Mouse (Mus musculus) G1E (cell line): Measurements from ENCODE around the gene Mlip. TPM values are rescaled to one million over a fixed set of nuclear protein-coding genes. Genes with fewer than 3 reads are reported as not detected.

Source experiments
- ATAC-seq: 2 replicates; pipeline ENCODE4 v1.8.0; 2016; ENCODE audit warnings: mild to moderate bottlenecking; ENCODE audit not compliant: insufficient number of reproducible peaks, poor library complexity, low FRiP score, severe bottlenecking; ENCODE audit errors: extremely low read depth
- DNase-seq: peaks from one replicate; pipeline ENCODE4 v3.0.0; 2012; ENCODE audit warnings: low spot score
- H3K27me3 ChIP-seq: 2 replicates; pipeline ENCODE4 v1.6.1; 2012; ENCODE audit warnings: mild to moderate bottlenecking, low read length, inconsistent platforms; ENCODE audit not compliant: insufficient read depth
- H3K36me3 ChIP-seq: replicated peaks from 2 replicates; pipeline ENCODE3; 2012; ENCODE audit warnings: mild to moderate bottlenecking, inconsistent platforms
- H3K4me1 ChIP-seq: 2 replicates; pipeline ENCODE4 v1.6.1; 2012; ENCODE audit warnings: low read depth, low read length, inconsistent platforms, mixed read lengths; ENCODE audit not compliant: insufficient read depth
- H3K4me3 ChIP-seq: 2 replicates; pipeline ENCODE4 v1.5.1; 2012; ENCODE audit warnings: low read depth, mild to moderate bottlenecking, inconsistent platforms, low read length, moderate library complexity, mixed read lengths
- H3K9me3 ChIP-seq: replicated peaks from 2 replicates; pipeline ENCODE4 v1.6.1; 2012; ENCODE audit warnings: inconsistent platforms
- CTCF ChIP-seq: IDR thresholded peaks from 2 replicates; pipeline ENCODE4 v1.5.1; 2012; ENCODE audit warnings: low read depth, low read length, inconsistent platforms, mixed read lengths
- GATA1 ChIP-seq: IDR thresholded peaks from 2 replicates; pipeline ENCODE4 v1.6.1; 2012; ENCODE audit warnings: borderline replicate concordance, low read length, inconsistent platforms, mixed read lengths
- GATA2 ChIP-seq: IDR thresholded peaks from 2 replicates; pipeline ENCODE4 v1.6.1; 2012; ENCODE audit warnings: low read depth, low read length, inconsistent platforms, borderline replicate concordance
- POLR2AphosphoS5 ChIP-seq: IDR thresholded peaks from 2 replicates; pipeline ENCODE4 v1.6.1; 2012; ENCODE audit warnings: low read depth, low read length, inconsistent platforms; ENCODE audit not compliant: insufficient replicate concordance
- TAL1 ChIP-seq: conservative IDR thresholded peaks from 2 replicates; pipeline ENCODE4 v1.6.1; 2012; ENCODE audit warnings: low read depth, low read length, inconsistent platforms, mixed read lengths
- polyA plus RNA-seq: library from polyadenylated mRNA; stranded (reverse); fragments of >175 nt; gene quantifications from 2 replicates; pipeline ENCODE4 v1.2.3, GENCODE M21; 2012
- total RNA-seq, 2 experiments: library from RNA; stranded (forward) in 1 of 2; stranded (reverse) in 1 of 2; fragments of 200-1000 nt in 1 of 2; fragments of >200 nt in 1 of 2; fragmentation: Nextera tagmentation in 1 of 2; gene quantifications; 2 replicates each; pipeline ENCODE4 v1.2.3; 2014 to 2017

Mlip gene
- total and polyA plus RNA-seq, 3 experiments = 0.16 TPM; not detected in 2

- no peaks in the 10 kb centered on the region for H3K4me1 ChIP-seq
- no peaks in the 10 kb centered on the region for H3K27me3 ChIP-seq
- H3K4me3 ChIP-seq = no peak overlapping the region
- TF ChIP-seq GATA2 = no peak
- no peaks in the 10 kb centered on the region for H3K36me3 ChIP-seq
- DNase-seq (no peak), ATAC-seq (no peak)
- H3K9me3 ChIP-seq = peaks cover 45% of the 10 kb centered on the region
These were observed 34.0 kb upstream of the Mlip start for GRCm38 (mm10) chr9:77386751-77387150.

- TF ChIP-seq TAL1 = no peak
- TF ChIP-seq CTCF = no peak
- no peak for TF ChIP-seq GATA1
- no peak for TF ChIP-seq POLR2AphosphoS5
- no peak for TF ChIP-seq GATA2
- DNase-seq (no peak), ATAC-seq (no peak)
- no peaks in the 10 kb centered on the region for H3K4me1 ChIP-seq
- H3K4me3 ChIP-seq = no peak overlapping the region
- peaks cover 40% of the 10 kb centered on the region for H3K9me3 ChIP-seq
- H3K27me3 ChIP-seq = no peaks in the 10 kb centered on the region
- no peaks in the 10 kb centered on the region for H3K36me3 ChIP-seq
These were observed 32.8 kb upstream of the Mlip start for GRCm38 (mm10) chr9:77385611-77386010.

- no peaks in the 10 kb centered on the region for H3K36me3 ChIP-seq
- TF ChIP-seq TAL1 = no peak
- no peak for TF ChIP-seq POLR2AphosphoS5
- no peak for TF ChIP-seq GATA2
- no peak for TF ChIP-seq CTCF
- no peak for TF ChIP-seq GATA1
- peaks cover 34% of the 10 kb centered on the region for H3K9me3 ChIP-seq
- H3K4me3 ChIP-seq = no peak overlapping the region
- H3K27me3 ChIP-seq = no peaks in the 10 kb centered on the region
- no peak for ATAC-seq
- no peaks in the 10 kb centered on the region for H3K4me1 ChIP-seq
- no peak for DNase-seq
These were observed 31.9 kb upstream of the Mlip start for GRCm38 (mm10) chr9:77384651-77385050.

GRCm38 (mm10) chr9:77383951-77384350 is 31.2 kb upstream of the Mlip start:
- Histone ChIP-seq H3K4me3 (no peak overlapping the region), H3K9me3 (peaks cover 29% of the 10 kb centered on the region), H3K27me3 (no peaks in the 10 kb centered on the region), H3K36me3 (no peaks in the 10 kb centered on the region), H3K4me1 (no peaks in the 10 kb centered on the region)
- TF ChIP-seq CTCF (no peak), TAL1 (no peak), POLR2AphosphoS5 (no peak), GATA1 (no peak), GATA2 (no peak)
- ATAC-seq (no peak), DNase-seq (no peak)

GRCm38 (mm10) chr9:77382514-77382913 is 29.7 kb upstream of the Mlip start:
- no peak for ATAC-seq

GRCm38 (mm10) chr9:77381565-77381964 is 28.8 kb upstream of the Mlip start:
- Histone ChIP-seq H3K36me3 (no peaks in the 10 kb centered on the region), H3K4me3 (no peak overlapping the region), H3K9me3 (peaks cover 36% of the 10 kb centered on the region), H3K4me1 (no peaks in the 10 kb centered on the region), H3K27me3 (no peaks in the 10 kb centered on the region)
- no peak for ATAC-seq
- TF ChIP-seq GATA1 (no peak), TAL1 (no peak), POLR2AphosphoS5 (no peak)
- no peak for DNase-seq

More at GRCm38 (mm10) chr9:77382514-77382913, 29.7 kb upstream of the Mlip start:
- no peaks in the 10 kb centered on the region for H3K36me3 ChIP-seq
- DNase-seq = no peak
- TF ChIP-seq POLR2AphosphoS5 = no peak
- no peak for TF ChIP-seq CTCF
- no peak for TF ChIP-seq GATA1
- no peak for TF ChIP-seq GATA2
- TF ChIP-seq TAL1 = no peak
- peaks cover 27% of the 10 kb centered on the region for H3K9me3 ChIP-seq
- H3K4me1 ChIP-seq = no peaks in the 10 kb centered on the region
- H3K27me3 ChIP-seq = no peaks in the 10 kb centered on the region
- H3K4me3 ChIP-seq = no peak overlapping the region

GRCm38 (mm10) chr9:77379625-77380024 is 26.9 kb upstream of the Mlip start:
- H3K36me3 ChIP-seq = no peaks in the 10 kb centered on the region
- TF ChIP-seq TAL1 (no peak), CTCF (no peak), POLR2AphosphoS5 (no peak), GATA2 (no peak), GATA1 (no peak)
- no peak overlapping the region for H3K4me3 ChIP-seq
- H3K27me3 ChIP-seq = no peaks in the 10 kb centered on the region
- no peak for DNase-seq
- no peak for ATAC-seq
- peaks cover 41% of the 10 kb centered on the region for H3K9me3 ChIP-seq
- H3K4me1 ChIP-seq = no peaks in the 10 kb centered on the region
